Mouse (Mus musculus) kidney, embryonic 14.5 days (tissue): ENCODE data around the gene Gm17728. TPM values are rescaled to one million over a fixed set of nuclear protein-coding genes. Genes with fewer than 3 reads are reported as not detected.

ENCODE experiments used
- ATAC-seq: fragments of 200-750 bp; cut with Nextera tagmentation; 2 replicates; pipeline ENCODE4 v1.8.0; 2017; ENCODE audit warnings: moderate number of reproducible peaks, mild to moderate bottlenecking, moderate TSS enrichment, moderate library complexity; ENCODE audit not compliant: low FRiP score, low TSS enrichment
- H3K27ac ChIP-seq: fragments of 300-500 bp; sonication (generic); 2 replicates; pipeline ENCODE4 v1.5.1; 2014; ENCODE audit warnings: low read depth, mild to moderate bottlenecking, low read length, moderate library complexity, mixed read lengths
- H3K27me3 ChIP-seq: fragments of 300-500 bp; sonication (generic); 2 replicates; pipeline ENCODE4 v1.6.1; 2014; ENCODE audit warnings: mild to moderate bottlenecking, low read length; ENCODE audit not compliant: control insufficient read depth, insufficient read depth
- H3K36me3 ChIP-seq: fragments of 300-500 bp; sonication (generic); 2 replicates; pipeline ENCODE4 v1.6.1; 2014; ENCODE audit warnings: low read length, mixed read lengths; ENCODE audit not compliant: control insufficient read depth, insufficient read depth
- H3K4me1 ChIP-seq: fragments of 300-500 bp; sonication (generic); 2 replicates; pipeline ENCODE4 v1.6.1; 2014; ENCODE audit warnings: low read length, mixed read lengths; ENCODE audit not compliant: control insufficient read depth, insufficient read depth
- H3K4me2 ChIP-seq: fragments of 300-500 bp; sonication (generic); replicated peaks from 2 replicates; pipeline ENCODE4 v1.6.1; 2014; ENCODE audit warnings: low read depth, mild to moderate bottlenecking, low read length
- H3K4me3 ChIP-seq: fragments of 300-500 bp; sonication (generic); 2 replicates; pipeline ENCODE4 v1.5.1; 2014; ENCODE audit warnings: mild to moderate bottlenecking, low read length
- H3K9ac ChIP-seq: fragments of 300-500 bp; sonication (generic); 2 replicates; pipeline ENCODE4 v1.6.1; 2014; ENCODE audit warnings: low read depth, mild to moderate bottlenecking, low read length, moderate library complexity
- H3K9me3 ChIP-seq: fragments of 300-500 bp; sonication (generic); 2 replicates; pipeline ENCODE4 v1.6.1; 2016; ENCODE audit warnings: low read length; ENCODE audit not compliant: control insufficient read depth
- WGBS: fragments of 180-500 bp; shearing (Covaris S2); extraction: QIAGEN DNeasy Blood & Tissue Kit; methylation state at CpG from one replicate; pipeline ENCODE4 v1.1.7; 2014; 5-methylcytosine and 5-hydroxymethylcytosine counted together
- polyA plus RNA-seq: library from polyadenylated mRNA; unstranded; fragments of >200 nt; fragmentation: Nextera tagmentation; extraction: Ambion mirVana; gene quantifications from 2 replicates; pipeline ENCODE4 v1.2.1, GENCODE M21; 2014

The Gm17728 gene
- polyA plus RNA-seq, 1 experiment from 2014 or later, result not detected

DNA sequence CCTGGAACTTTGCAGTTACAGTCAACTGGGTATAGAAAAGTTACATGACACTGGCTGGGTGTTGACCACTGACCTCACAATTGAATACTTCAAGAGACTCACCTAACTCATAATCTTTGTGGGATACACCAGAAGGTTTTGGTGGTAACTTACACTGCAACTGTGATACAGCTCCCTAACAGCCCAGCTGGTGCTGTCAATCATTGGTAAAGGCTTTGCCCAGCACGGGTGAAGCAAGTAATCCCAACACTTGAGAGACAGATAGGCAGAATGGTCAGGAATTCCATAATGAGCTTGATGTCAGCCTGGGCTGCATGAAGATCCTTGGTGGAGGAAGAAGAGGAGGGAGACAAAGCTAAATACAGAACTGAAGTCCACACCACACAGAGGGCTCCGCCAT is 39.0 kb downstream of the Gm17728 start:
- Histone ChIP-seq H3K4me1 (no peaks in the 10 kb centered on the region), H3K36me3 (no peaks in the 10 kb centered on the region), H3K9ac (no peak overlapping the region), H3K4me3 (no peak overlapping the region), H3K4me2 (no peak overlapping the region), H3K9me3 (no peaks in the 10 kb centered on the region), H3K27ac (no peak overlapping the region), H3K27me3 (no peaks in the 10 kb centered on the region)
- ATAC-seq, result no peak
- WGBS, result 74% methylated on average over 2 of the region's 2 CpGs

Other genes with a start within 250 kb of the Gm17728 start
- not detected in 2 replicates for gene Pabpc6, start 247.7 kb downstream of the Gm17728 start, polyA plus RNA-seq